Mouse (Mus musculus): Measurements from ENCODE around the gene Siglec1. TPM values are rescaled to one million over a fixed set of nuclear protein-coding genes. Genes with fewer than 3 reads are reported as not detected.

The Siglec1 gene
- polyA plus RNA-seq, 1 experiment from 2014 or later = 0.09 TPM

DNA sequence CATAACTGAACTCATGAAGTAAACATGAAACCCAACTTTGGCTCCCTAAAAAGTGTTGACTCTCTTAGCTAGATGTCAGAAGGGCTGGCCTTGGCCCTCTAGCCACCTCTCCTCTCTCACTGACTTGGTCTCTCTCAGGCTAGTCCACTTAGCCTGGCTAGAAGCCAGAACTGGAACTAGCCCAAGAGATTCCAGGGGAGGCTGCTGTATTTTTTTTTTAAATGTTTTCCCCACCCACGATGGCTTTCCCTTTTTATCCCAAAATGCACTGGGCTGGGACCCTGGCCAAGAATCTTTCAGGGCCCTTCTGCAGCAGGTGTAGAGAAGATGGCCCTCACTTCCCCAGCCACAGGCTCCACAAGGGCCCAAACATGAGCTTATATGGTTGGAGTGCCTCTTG lies 27.2 kb downstream of the Siglec1 start:
- Histone ChIP-seq H3K4me1 (peaks cover 25% of the 10 kb centered on the region), H3K4me3 (replicated peaks) (no peak overlapping the region), H3K9me3 (no peaks in the 10 kb centered on the region), H3K36me3 (replicated peaks) (no peaks in the 10 kb centered on the region), H3K9ac (no peak overlapping the region), H3K27me3 (peaks cover 62% of the 10 kb centered on the region), H3K4me2 (no peak overlapping the region), H3K27ac (no peak overlapping the region)
- ATAC-seq (ENCODE audit: low FRiP score) = no peak
- 67% methylated on average over 1 of the region's 1 CpGs for WGBS

DNA sequence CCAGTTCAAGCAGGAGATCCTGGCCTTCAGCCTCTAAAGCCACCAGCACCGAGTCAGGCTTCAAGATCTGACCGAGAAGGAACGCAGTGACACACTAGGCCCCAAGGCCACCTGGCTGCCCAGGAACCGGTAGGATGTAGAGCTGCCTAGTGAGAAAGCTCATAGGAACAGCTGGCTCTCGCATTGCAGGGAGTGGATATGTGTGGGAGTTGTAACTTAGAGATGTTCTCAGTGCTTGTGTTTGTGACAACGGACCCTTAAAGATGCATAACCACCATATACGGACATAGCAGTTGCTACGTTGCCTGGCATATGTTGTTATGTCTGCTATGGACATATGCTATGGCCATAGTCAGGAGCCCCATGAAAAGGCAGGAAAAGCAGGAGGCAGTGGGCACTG lies 27.9 kb downstream of the Siglec1 start:
- 95% methylated on average over 8 of the region's 8 CpGs for WGBS
- Histone ChIP-seq H3K4me1 (peaks cover 32% of the 10 kb centered on the region), H3K9me3 (no peaks in the 10 kb centered on the region), H3K9ac (no peak overlapping the region), H3K27me3 (peaks cover 64% of the 10 kb centered on the region), H3K4me3 (replicated peaks) (no peak overlapping the region), H3K36me3 (replicated peaks) (no peaks in the 10 kb centered on the region), H3K4me2 (no peak overlapping the region), H3K27ac (no peak overlapping the region)
- no peak for ATAC-seq (ENCODE audit: low FRiP score)

DNA sequence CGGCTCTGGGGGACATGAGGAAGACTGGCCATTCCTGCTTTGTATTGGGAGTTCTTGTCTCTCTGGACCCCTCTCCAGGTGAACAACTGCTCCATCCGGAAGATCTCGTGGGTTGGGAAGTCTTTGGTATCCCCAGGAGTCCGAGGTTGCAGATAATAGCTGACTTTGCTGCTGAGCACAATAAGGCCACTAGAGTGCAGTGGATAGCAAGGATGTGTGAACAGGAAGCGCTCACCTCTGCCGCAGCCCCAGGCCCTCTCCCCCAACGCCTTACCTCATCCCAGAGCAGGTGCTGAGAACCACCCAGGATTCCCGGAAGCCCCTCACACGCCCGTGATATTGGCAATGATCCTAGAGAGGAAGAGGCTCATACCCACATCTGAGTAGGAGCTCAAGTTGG lies 30.4 kb downstream of the Siglec1 start:
- Histone ChIP-seq H3K4me2 (peak overlapping the region; percentile 49; the same call in 1 of the 2 replicates), H3K27me3 (peaks cover 65% of the 10 kb centered on the region)
- peak; percentile 24; the same call in 1 of the 2 replicates for ATAC-seq (ENCODE audit: low FRiP score)

DNA sequence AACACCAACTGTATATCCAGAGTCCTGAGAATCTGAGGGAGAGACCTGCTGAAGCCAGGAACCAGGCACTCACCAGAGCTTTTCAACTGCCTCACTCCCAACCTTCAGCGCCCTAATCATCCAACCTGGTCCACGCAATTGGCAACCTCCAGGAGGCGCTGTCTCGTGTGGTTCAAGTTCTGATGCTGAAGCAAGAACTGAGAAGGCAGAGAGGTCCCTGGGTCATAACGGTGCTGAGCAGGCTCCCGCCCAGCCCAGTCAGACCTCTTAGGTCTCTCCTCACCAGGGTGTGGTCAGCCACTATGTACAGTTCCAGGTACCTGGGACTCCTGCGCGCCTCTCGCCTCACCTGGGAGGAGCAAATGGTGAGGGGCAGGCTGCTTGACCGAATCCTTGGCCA lies 30.9 kb downstream of the Siglec1 start:
- no peak overlapping the region for H3K27ac ChIP-seq
- H3K4me3 ChIP-seq (replicated peaks) = no peak overlapping the region
- peaks cover 29% of the 10 kb centered on the region for H3K4me1 ChIP-seq
- H3K9ac ChIP-seq = no peak overlapping the region
- H3K4me2 ChIP-seq = peak overlapping the region; percentile 49
- no peaks in the 10 kb centered on the region for H3K9me3 ChIP-seq
- ATAC-seq (ENCODE audit: low FRiP score) = peak; percentile 24; the same call in 1 of the 2 replicates
- peaks cover 70% of the 10 kb centered on the region for H3K27me3 ChIP-seq
- no peaks in the 10 kb centered on the region for H3K36me3 ChIP-seq (replicated peaks)
- WGBS = 5% methylated on average over 10 of the region's 10 CpGs

More for the DNA sequence above, 30.4 kb downstream of the Siglec1 start:
- no peak overlapping the region for H3K9ac ChIP-seq
- no peaks in the 10 kb centered on the region for H3K9me3 ChIP-seq
- 1% methylated on average over 10 of the region's 10 CpGs for WGBS
- H3K36me3 ChIP-seq (replicated peaks) = no peaks in the 10 kb centered on the region
- H3K4me1 ChIP-seq = peaks cover 29% of the 10 kb centered on the region
- H3K4me3 ChIP-seq (replicated peaks) = no peak overlapping the region
- H3K27ac ChIP-seq = no peak overlapping the region

DNA sequence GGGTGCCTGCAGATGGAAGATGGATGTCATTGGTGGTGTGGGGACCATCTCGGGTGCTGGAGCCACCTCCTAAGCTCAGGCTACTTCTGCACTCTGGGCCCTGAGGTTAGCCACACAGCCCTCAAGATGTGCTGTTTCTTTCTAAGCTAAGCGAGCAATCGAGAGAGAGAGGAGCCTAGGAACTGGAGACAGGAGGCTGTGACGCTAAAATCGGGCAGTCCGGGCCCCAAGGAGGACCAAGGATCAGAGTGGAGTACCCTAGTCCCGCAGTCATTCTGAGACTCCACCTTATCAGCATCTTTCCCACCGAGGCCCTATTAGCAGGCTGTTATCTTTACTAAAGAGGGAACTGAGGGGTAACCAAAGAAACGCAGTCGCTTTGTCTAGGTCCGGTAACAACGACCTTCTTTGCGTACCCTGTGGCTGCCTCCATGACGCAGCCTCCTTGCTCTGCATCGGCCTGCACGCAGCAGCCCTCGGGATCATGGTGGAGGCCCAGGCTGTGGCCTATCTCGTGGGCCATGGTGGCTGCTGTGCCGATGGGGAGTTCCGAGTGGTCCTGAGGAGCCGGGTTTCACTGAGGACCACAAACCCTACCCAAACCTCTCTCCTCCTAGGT lies 31.8 kb downstream of the Siglec1 start:
- Histone ChIP-seq H3K27ac (no peak overlapping the region), H3K36me3 (replicated peaks) (no peaks in the 10 kb centered on the region), H3K9ac (no peak overlapping the region), H3K27me3 (peaks cover 75% of the 10 kb centered on the region), H3K4me3 (replicated peaks) (peak overlapping the region; percentile 31), H3K4me1 (peaks cover 29% of the 10 kb centered on the region), H3K9me3 (no peaks in the 10 kb centered on the region), H3K4me2 (peak overlapping the region; percentile 49)
- no peak for ATAC-seq (ENCODE audit: low FRiP score)
- WGBS = 1% methylated on average over 21 of the region's 21 CpGs

DNA sequence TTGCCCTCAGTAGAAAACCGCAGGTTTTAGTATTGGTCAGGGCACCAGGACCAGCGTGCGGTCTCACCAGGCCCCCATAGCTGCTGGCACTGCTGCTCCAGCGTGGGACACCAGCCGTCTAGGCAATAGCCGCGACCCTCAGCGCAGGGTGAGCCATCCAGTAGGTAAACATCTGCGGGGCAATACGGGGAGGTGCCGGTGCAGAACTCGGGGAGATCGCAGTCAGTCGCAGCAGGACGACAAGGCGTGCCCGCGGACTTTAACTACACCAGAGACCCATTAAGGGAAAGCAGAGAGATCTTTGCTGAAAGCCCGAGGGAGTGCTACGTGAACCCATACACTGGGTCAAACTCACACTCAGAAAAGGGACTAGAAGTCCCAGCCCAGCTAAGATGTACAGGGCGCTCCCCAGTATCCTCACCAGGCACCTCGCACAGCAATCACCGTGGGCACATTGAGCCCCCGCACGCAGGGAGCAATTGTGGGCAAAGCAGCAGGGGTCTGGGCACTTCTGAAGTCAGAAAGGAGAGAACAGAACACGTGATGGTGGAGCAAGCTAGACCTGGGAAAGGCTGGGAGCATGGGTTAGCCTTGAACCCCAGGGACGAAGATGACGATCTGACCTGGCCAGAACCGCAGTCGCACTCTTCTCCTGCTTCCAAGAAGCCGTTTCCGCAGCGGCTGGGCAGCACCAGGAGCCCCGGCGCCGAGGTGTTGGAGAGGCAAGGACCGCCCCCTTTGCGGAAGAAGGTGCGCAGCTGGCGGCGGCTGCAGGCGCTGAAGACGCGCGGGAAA lies 32.5 kb downstream of the Siglec1 start:
- Histone ChIP-seq H3K36me3 (replicated peaks) (no peaks in the 10 kb centered on the region), H3K4me3 (replicated peaks) (peak overlapping the region; percentile 31), H3K4me2 (peak overlapping the region; percentile 49), H3K9me3 (no peaks in the 10 kb centered on the region), H3K27me3 (peaks cover 75% of the 10 kb centered on the region), H3K4me1 (peaks cover 29% of the 10 kb centered on the region), H3K27ac (no peak overlapping the region), H3K9ac (no peak overlapping the region)
- WGBS = under 1% methylated on average over 45 of the region's 45 CpGs
- ATAC-seq (ENCODE audit: low FRiP score) = no peak

DNA sequence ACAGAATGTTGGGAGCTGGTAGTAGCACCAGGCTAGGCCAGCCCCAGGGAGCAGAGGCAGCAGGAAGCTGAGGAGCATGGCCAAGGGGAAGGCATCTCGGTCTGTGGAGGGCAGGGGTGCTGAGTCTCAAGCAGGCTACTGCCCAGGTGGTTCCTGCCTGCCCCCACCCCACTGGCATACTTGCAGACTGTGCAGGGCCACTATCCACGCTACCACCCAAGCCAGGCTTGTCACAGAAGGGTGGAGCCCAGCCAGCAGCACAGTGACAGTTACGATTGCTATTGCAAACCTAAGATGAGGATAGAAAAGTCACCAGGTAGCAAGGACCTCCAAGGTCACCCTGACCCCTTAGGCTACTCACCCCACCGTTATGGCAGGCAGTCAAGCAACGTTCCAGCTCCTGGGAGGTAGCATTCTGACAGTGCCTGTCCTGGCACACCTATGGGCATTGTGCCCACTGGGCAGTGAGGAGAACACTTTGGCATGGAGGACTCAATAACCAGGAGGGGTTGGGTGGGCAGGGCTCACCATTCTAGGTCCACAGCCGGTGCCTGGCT lies 33.6 kb downstream of the Siglec1 start:
- no peak overlapping the region for H3K4me2 ChIP-seq

DNA sequence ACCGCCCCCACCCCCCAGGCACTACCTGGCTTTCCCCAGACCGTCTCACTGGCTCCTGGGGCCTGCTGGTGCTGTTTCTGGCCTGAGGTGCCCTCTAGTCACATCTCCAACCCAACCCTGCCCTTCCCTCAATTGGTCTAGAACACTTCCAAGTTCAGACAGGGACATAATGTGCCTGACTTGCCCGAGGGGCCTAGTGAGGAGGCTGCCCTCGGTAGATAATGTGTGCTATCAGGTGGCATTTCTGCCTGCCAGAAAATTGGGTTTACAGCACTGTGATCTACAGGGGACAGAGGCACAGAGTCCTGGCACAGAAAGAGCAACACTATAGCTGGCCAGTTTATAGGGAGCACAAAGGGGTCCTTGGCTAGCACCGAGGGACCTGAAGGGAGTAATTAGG lies 34.5 kb downstream of the Siglec1 start:
- peaks cover 69% of the 10 kb centered on the region for H3K27me3 ChIP-seq
- H3K36me3 ChIP-seq (replicated peaks) = no peaks in the 10 kb centered on the region
- no peak overlapping the region for H3K4me2 ChIP-seq
- peaks cover 29% of the 10 kb centered on the region for H3K4me1 ChIP-seq
- H3K27ac ChIP-seq = no peak overlapping the region
- no peaks in the 10 kb centered on the region for H3K9me3 ChIP-seq
- 69% methylated on average over 5 of the region's 5 CpGs for WGBS
- no peak overlapping the region for H3K9ac ChIP-seq
- H3K4me3 ChIP-seq (replicated peaks) = no peak overlapping the region
- ATAC-seq (ENCODE audit: low FRiP score) = no peak

More for the DNA sequence above, 33.6 kb downstream of the Siglec1 start:
- Histone ChIP-seq H3K9ac (no peak overlapping the region), H3K9me3 (no peaks in the 10 kb centered on the region), H3K27me3 (peaks cover 73% of the 10 kb centered on the region), H3K4me1 (peaks cover 29% of the 10 kb centered on the region), H3K27ac (no peak overlapping the region), H3K36me3 (replicated peaks) (no peaks in the 10 kb centered on the region), H3K4me3 (replicated peaks) (no peak overlapping the region)
- no peak for ATAC-seq (ENCODE audit: low FRiP score)
- WGBS = 74% methylated on average over 6 of the region's 6 CpGs

DNA sequence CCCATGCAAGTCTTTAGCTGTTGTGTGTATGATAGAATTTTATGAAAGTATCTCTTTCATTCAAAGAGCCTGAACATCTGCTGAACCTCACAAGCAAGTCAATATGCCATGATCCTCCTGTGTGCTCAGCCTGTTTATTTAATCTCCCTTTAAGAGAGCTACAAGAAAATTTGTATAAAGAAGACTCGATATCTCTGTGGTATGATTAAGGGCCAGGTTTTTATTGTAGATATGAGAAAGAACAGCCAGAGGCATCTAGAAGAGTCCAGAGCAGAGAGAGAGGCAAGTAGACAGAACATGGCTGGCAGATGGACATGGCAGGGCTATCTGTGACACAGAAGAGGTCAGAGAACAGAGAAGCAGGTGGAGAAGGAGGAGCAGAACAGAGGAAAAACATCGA lies 40.5 kb downstream of the Siglec1 start:
- Histone ChIP-seq H3K9me3 (no peaks in the 10 kb centered on the region), H3K9ac (no peak overlapping the region), H3K27me3 (peaks cover 41% of the 10 kb centered on the region), H3K4me3 (replicated peaks) (no peak overlapping the region), H3K27ac (no peak overlapping the region), H3K36me3 (replicated peaks) (no peaks in the 10 kb centered on the region), H3K4me2 (no peak overlapping the region), H3K4me1 (peaks cover 11% of the 10 kb centered on the region)
- ATAC-seq (ENCODE audit: low FRiP score) = no peak
- 95% methylated on average over 2 of the region's 2 CpGs for WGBS

DNA sequence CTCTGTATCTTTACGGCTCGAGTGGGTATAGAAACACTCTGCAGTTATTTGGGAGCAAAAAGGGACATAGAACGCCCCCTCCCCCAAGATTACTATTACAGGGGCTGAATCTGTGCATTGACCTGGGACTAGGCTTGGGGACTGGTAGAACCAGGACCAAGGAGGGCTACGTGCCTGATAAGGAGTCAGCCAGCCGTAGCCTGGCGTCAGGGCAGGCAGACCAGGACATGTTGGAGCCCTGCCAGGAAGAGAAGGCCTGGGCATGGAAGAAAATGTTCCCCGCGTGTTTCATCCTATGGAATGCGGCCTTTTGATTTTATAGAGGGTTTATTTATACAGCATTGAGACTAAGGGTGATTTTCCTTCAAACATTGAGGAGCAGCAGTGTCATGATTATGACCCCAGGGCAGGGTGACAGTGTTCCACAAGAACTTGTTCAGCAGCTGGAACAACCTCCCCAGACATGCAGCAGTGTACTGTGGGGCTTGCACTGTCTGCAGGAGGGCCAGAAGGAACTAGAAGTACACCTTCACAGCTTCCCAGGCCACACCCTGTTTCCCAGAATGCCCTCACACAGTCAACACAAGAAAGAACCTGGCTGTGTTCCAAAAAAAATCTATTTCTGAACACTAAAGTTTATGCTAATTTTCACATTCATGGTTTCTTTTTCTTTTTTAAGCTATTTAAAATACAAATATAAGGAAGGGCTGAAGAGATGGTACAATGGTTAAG lies 41.4 kb downstream of the Siglec1 start:
- no peaks in the 10 kb centered on the region for H3K9me3 ChIP-seq
- H3K9ac ChIP-seq = no peak overlapping the region
- H3K27ac ChIP-seq = no peak overlapping the region
- H3K4me2 ChIP-seq = no peak overlapping the region
- WGBS = 86% methylated on average over 9 of the region's 9 CpGs
- peaks cover 42% of the 10 kb centered on the region for H3K27me3 ChIP-seq
- no peak for ATAC-seq (ENCODE audit: low FRiP score)
- H3K36me3 ChIP-seq (replicated peaks) = no peaks in the 10 kb centered on the region
- H3K4me3 ChIP-seq (replicated peaks) = no peak overlapping the region
- H3K4me1 ChIP-seq = peaks cover 19% of the 10 kb centered on the region

DNA sequence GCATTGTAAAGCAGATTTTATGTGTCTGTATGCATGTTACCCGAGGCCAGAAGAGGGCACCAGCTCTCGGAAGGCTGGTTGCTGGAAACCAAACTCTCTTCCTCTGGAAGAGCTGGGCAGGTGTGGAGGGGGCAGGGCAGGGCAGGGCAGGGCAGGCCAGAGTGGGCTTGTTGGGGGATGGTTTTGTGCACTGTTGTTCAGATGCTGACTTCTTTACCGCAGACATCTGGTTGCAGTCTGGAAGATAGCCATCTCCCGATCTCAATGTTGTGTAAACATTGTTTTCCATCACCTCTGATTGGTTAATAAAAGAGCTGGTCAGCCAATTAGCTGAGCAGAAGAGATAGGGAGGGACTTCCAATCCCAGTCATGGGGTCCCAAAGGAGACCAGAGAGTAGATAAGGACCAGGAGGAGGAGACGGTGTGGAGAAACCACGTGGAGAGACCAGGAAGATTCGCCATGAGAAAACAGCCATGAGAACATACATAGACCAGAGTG lies 42.2 kb downstream of the Siglec1 start:
- Histone ChIP-seq H3K4me2 (peak overlapping the region; percentile 30), H3K36me3 (replicated peaks) (no peaks in the 10 kb centered on the region), H3K9ac (no peak overlapping the region), H3K4me3 (replicated peaks) (peak overlapping the region; percentile 19; the same call in 1 of the 2 replicates), H3K27me3 (peaks cover 48% of the 10 kb centered on the region), H3K27ac (no peak overlapping the region), H3K4me1 (peaks cover 19% of the 10 kb centered on the region), H3K9me3 (no peaks in the 10 kb centered on the region)
- 13% methylated on average over 7 of the region's 7 CpGs for WGBS
- no peak for ATAC-seq (ENCODE audit: low FRiP score)

DNA sequence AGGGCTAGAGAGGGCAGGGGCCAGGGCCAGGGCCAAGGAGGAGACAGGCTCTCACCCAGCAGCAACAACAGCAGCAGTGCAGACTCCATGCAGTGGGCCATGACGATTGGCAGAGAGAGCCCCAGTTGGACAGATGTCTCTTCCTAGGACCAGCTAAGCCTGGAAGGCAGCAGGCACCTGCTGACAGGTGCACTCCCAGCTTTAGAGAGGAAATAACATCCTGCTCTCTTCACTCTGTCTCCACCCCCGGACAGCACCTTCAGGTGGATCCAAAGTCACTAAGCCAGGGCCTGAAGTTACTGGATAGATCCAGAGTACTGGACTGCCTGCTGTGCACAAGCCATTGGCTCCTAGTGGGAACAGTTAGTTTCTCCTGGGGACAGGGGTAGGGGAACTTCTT lies 43.6 kb downstream of the Siglec1 start, which contains the start of gene Gfra4:
Gene Gfra4, minus strand, starts transcription at position 101 of the 400 bp plus-strand sequence.
- Histone ChIP-seq H3K36me3 (replicated peaks) (no peaks in the 10 kb centered on the region), H3K27ac (no peak within 1 kb of the TSS), H3K4me3 (replicated peaks) (no peak within 1 kb of the TSS), H3K4me2 (no peak within 1 kb of the TSS), H3K4me1 (peaks cover 19% of the 10 kb centered on the region), H3K9me3 (no peaks in the 10 kb centered on the region), H3K27me3 (peaks cover 53% of the 10 kb centered on the region), H3K9ac (no peak within 1 kb of the TSS)
- WGBS = 72% methylated on average over 2 of the region's 2 CpGs
- no peak for ATAC-seq (ENCODE audit: low FRiP score)
